Mouse (Mus musculus) c-Kit-positive CD71-negative TER-119-negative erythroid progenitor cells, embryonic 14.5 days (primary cell): Measurements from ENCODE around the gene Plekhh2.
A peak's percentile ranks its signal among the peaks of the same experiment; 100 is the strongest.

Experiments
- DNase-seq: peaks from one replicate; pipeline ENCODE4 v3.0.0-alpha.2; 2013; ENCODE audit warnings: low read depth

The Plekhh2 gene

GRCm38 (mm10) chr17:84644292-84645050, 132.8 kb downstream of the Plekhh2 start:
- DNase-seq = no peak

- no peak for DNase-seq
These were observed 133.4 kb downstream of the Plekhh2 start for GRCm38 (mm10) chr17:84645119-84645518.

GRCm38 (mm10) chr17:84645894-84646293, 134.2 kb downstream of the Plekhh2 start:
- no peak for DNase-seq

- DNase-seq = no peak
These were observed 134.8 kb downstream of the Plekhh2 start for GRCm38 (mm10) chr17:84646477-84646876.

- DNase-seq = peak; percentile 31
These were observed 135.9 kb downstream of the Plekhh2 start for GRCm38 (mm10) chr17:84647630-84648029.

GRCm38 (mm10) chr17:84650302-84651017, 138.8 kb downstream of the Plekhh2 start:
- DNase-seq = no peak

GRCm38 (mm10) chr17:84653544-84653943, 141.8 kb downstream of the Plekhh2 start:
- no peak for DNase-seq

GRCm38 (mm10) chr17:84656205-84656604, 144.5 kb downstream of the Plekhh2 start:
- no peak for DNase-seq

- DNase-seq = no peak
These were observed 145.1 kb downstream of the Plekhh2 start for GRCm38 (mm10) chr17:84656653-84657421.

GRCm38 (mm10) chr17:84657422-84657732, 145.7 kb downstream of the Plekhh2 start:
- DNase-seq = no peak

- no peak for DNase-seq
These were observed 146.1 kb downstream of the Plekhh2 start for GRCm38 (mm10) chr17:84657782-84658181.

- no peak for DNase-seq
These were observed 146.5 kb downstream of the Plekhh2 start for GRCm38 (mm10) chr17:84658195-84658594.

GRCm38 (mm10) chr17:84658951-84659350, 147.3 kb downstream of the Plekhh2 start:
- no peak for DNase-seq

- no peak for DNase-seq
These were observed 153.4 kb downstream of the Plekhh2 start for GRCm38 (mm10) chr17:84665053-84665452.

- no peak for DNase-seq
These were observed 154.0 kb downstream of the Plekhh2 start for GRCm38 (mm10) chr17:84665691-84666090.

GRCm38 (mm10) chr17:84667848-84668247, 156.2 kb downstream of the Plekhh2 start:
- DNase-seq = no peak
